Mouse (Mus musculus) embryonic stem cell, embryonic (primary cell): Measurements from ENCODE around the gene Rpusd2.

Experiments used
- CTCF ChIA-PET, 4 experiments: fragments of 300-600 bp in 2 of 4; fragments of 350-600 bp in 2 of 4; sonication (Branson Sonifier 250); formaldehyde crosslinking; loops; one replicate each; lab custom pipeline; 2022; ENCODE audit warnings: inconsistent platforms in 2 of 4; lab: Charles Lee
- POLR2A ChIA-PET, 4 experiments: fragments of 300-600 bp in 2 of 4; fragments of 350-600 bp in 2 of 4; sonication (Branson Sonifier 250); formaldehyde crosslinking; loops; one replicate each; lab custom pipeline; 2022; ENCODE audit warnings: antibody characterized with exemption in 4 of 4, inconsistent platforms in 1 of 4; lab: Charles Lee

Rpusd2 gene

GRCm38 (mm10) chr2:119034656-119035396 is at the start of gene Rpusd2:
Gene Rpusd2, plus strand, starts transcription at chr2:119034790.
- POLR2A ChIA-PET, result interaction anchor here in 3 of 4 experiments (0.6 to 3.1 kb wide), 16 partner anchors 8 to 442 kb away, joined by 3 to 23 read pairs (median 3); partner anchors contain the start of genes Ivd (in 1 of the 3) and Knl1 (in 1 of the 3)
- CTCF ChIA-PET, result interaction anchor here in 1 of 4 experiments (0.8 to 1.1 kb wide), 3 partner anchors 16 to 548 kb away, joined by 3 to 4 read pairs (median 3); no protein-coding TSS in a partner anchor

DNA sequence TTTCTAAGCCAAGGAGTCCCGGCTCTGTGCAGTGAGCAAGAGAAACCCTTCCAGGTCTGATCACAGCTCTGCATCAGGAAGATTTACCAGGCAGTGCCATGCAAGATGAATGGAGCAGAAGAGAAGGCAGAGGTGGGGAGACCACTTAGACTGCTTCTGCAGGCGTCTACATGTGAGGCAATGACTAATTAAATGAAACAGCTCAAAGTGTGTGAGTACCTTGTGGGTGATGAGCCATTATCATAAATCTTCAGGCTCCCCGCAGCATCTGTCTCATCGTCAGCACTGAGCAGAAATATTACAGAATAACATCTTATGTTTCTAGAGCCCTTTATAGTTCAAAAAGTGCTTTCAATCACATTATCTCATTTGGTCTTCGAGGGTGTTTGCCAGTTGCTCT is 39.1 kb upstream of the Rpusd2 start:
- ChIA-PET CTCF (interaction anchor here in 1 of 4 experiments (1.4 kb wide), 1 partner anchor 23 kb away, joined by 3 read pairs; no protein-coding TSS in a partner anchor), POLR2A (interaction anchor here in 1 of 4 experiments (1.2 kb wide), 1 partner anchor 19 kb away, joined by 3 read pairs; no protein-coding TSS in a partner anchor)

GRCm38 (mm10) chr2:118995919-118996797 is 38.4 kb upstream of the Rpusd2 start:
- ChIA-PET POLR2A (interaction anchor here in 1 of 4 experiments (2.2 kb wide), 1 partner anchor 20 kb away, joined by 6 read pairs; no protein-coding TSS in a partner anchor), CTCF (interaction anchor here in 1 of 4 experiments (1.4 kb wide), 1 partner anchor 23 kb away, joined by 3 read pairs; no protein-coding TSS in a partner anchor)

- POLR2A ChIA-PET, result interaction anchor here in 1 of 4 experiments (1.2 to 2.2 kb wide), 2 partner anchors 10 to 20 kb away, joined by 6 to 8 read pairs; no protein-coding TSS in a partner anchor
Observed at GRCm38 (mm10) chr2:118996798-118997105, 37.8 kb upstream of the Rpusd2 start.

GRCm38 (mm10) chr2:118998115-118998866 is 36.3 kb upstream of the Rpusd2 start:
- CTCF ChIA-PET, result interaction anchor here in 3 of 4 experiments (0.6 to 1.3 kb wide), 5 partner anchors 18 to 183 kb away, joined by 3 to 7 read pairs (median 4); no protein-coding TSS in a partner anchor

More at GRCm38 (mm10) chr2:118996798-118997105, 37.8 kb upstream of the Rpusd2 start:
- CTCF ChIA-PET, result interaction anchor here in 1 of 4 experiments (1.0 kb wide), 1 partner anchor 18 kb away, joined by 3 read pairs; no protein-coding TSS in a partner anchor

DNA sequence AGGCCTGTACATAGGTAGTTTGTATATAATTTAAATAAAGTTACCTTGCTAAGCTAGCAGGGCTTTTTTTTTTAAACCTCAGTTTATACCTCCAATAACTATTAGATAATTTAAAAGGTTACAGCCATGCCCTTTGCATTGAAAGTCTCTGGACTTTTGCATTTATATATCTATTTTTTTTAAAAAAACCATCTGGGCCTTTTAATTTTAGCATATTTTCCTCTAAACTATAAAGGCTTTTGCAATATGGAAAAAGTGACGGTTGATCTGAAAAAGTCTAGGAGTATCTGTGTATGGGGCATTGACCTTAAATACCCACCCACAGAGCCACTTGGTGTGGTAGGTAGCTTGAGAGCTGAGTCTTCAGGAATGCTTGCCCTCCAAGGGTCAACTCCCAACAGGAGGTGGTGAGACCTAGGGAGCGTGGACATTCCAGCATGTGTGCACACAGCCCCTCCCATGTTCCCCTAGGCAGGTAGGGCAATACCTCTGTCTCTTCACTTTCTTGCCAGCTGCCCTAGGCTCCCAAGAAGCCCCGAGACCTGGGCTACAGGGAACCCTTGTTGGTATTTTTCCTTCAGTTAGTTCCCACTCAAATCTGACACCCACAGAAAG is 35.5 kb upstream of the Rpusd2 start:
- CTCF ChIA-PET, result interaction anchor here in 3 of 4 experiments (0.6 to 1.3 kb wide), 4 partner anchors 20 to 184 kb away, joined by 3 to 7 read pairs (median 4); no protein-coding TSS in a partner anchor
- POLR2A ChIA-PET, result interaction anchor here in 3 of 4 experiments (0.6 to 1.7 kb wide), 10 partner anchors 9 to 513 kb away, joined by 3 to 4 read pairs (median 3); partner anchors contain the start of gene Ccdc32 (in 1 of the 3)

More at GRCm38 (mm10) chr2:118998115-118998866, 36.3 kb upstream of the Rpusd2 start:
- POLR2A ChIA-PET, result interaction anchor here in 3 of 4 experiments (0.6 to 2.2 kb wide), 9 partner anchors 10 to 514 kb away, joined by 3 to 8 read pairs (median 3); partner anchors contain the start of gene Ccdc32 (in 1 of the 3)

DNA sequence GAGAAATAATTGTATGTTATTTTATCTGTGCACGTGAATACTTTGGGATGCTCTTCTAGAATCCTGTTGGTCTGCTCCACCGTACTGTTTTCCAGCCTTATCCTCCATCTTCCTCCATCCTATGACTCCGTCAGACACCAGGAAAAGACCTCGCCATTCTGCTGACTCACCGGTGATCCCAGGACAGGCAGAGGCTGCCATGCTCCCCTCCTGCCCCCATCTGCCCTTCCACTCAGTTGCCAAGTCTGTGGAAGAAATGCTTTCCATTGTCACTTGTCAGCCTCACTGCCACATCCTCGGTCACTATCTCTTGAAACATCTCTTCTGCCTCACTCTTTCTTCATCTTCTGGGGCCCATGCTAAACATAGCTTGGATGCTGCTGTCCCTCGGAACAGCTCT is 27.7 kb upstream of the Rpusd2 start:
- ChIA-PET CTCF (interaction anchor here in 2 of 4 experiments (0.6 to 0.7 kb wide), 2 partner anchors 9 to 812 kb away, joined by 3 to 5 read pairs; no protein-coding TSS in a partner anchor), POLR2A (interaction anchor here in 1 of 4 experiments (0.7 kb wide), 1 partner anchor 970 kb away, joined by 5 read pairs; no protein-coding TSS in a partner anchor)

DNA sequence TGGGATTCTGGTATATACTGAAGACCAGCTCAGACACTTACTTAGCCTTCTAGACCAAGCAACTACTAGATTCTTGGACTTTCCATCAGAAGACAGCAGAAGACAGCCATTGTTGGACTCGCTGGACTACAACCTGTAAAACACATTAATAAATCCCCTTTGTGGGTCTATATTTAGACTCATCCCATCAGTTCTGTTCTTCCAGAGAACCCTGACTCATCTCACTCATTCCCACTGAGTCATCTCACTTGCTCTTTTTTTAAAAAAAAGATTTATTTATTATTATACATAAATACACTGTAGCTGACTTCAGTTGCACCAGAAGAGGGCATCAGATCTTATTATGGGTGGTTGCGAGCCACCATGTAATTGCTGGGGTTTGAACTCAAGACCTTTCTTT is 25.2 kb upstream of the Rpusd2 start:
- ChIA-PET POLR2A (interaction anchor here in 2 of 4 experiments (0.6 to 1.6 kb wide), 3 partner anchors 26 to 304 kb away, joined by 3 to 4 read pairs (median 4); no protein-coding TSS in a partner anchor), CTCF (interaction anchor here in 1 of 4 experiments (0.7 kb wide), 1 partner anchor 99 kb away, joined by 3 read pairs; no protein-coding TSS in a partner anchor)

GRCm38 (mm10) chr2:119014989-119015388 is 19.6 kb upstream of the Rpusd2 start:
- CTCF ChIA-PET, result interaction anchor here in 2 of 4 experiments (0.6 to 1.2 kb wide), 7 partner anchors 14 to 414 kb away, joined by 3 to 11 read pairs (median 3); partner anchors contain the start of gene Ccdc32 (in 1 of the 2)
- POLR2A ChIA-PET, result no interaction called here

DNA sequence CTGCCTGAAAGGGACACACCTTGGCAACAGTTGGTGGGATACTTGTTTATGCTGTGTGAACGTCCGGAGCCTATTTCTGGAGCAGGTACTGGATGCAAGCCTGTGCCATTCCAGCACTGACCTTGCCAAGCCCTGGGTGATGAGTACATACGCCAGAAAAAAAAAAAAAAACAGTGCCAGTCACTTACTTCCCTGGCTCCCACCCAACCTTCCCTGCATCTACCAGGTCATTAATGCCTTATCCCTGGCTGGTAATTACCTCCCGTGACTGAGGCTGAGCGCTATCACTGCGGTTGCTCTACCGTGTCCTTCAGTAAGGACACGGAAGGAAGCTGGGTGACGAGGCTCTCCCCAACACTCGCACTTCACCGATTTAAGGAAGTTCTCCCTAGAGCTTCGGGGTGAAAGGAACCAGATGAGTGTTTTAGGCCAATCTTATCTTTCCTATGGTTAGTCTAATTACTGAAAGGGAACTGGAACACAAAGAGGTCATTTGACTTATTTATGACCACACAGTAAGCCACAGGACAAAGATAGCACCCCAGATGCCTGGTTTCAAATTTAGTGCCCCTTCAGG is 18.9 kb upstream of the Rpusd2 start:
- POLR2A ChIA-PET, result interaction anchor here in 3 of 4 experiments (0.6 to 1.9 kb wide), 4 partner anchors 12 to 167 kb away, joined by 3 to 6 read pairs (median 4); partner anchors contain the start of gene Ccdc32 (in 1 of the 3)
- CTCF ChIA-PET, result interaction anchor here in 3 of 4 experiments (0.6 to 1.9 kb wide), 9 partner anchors 12 to 1036 kb away, joined by 3 to 11 read pairs (median 3); partner anchors contain the start of gene Ccdc32 (in 1 of the 3)

DNA sequence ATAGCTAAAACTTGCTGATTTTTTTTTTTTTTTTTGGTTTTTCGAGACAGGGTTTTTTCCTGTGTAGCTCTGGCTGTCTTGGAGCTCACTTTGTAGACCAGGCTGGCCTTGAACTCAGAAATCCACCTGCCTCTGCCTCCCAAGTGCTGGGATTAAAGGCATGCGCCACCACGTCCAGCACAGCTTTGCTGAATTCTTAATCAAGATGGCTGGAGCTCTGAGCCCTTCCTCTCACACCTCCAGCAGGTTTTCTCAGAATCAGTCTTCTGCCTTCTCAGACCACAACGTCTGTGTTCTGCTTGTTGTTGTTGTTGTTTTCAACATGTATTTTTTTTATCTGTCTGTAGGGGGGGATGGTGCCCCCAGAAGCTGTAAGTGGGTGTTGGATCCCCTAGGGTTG is 18.3 kb upstream of the Rpusd2 start:
- CTCF ChIA-PET, result interaction anchor here (0.6 to 1.9 kb wide), 7 partner anchors 9 to 1037 kb away, joined by 3 to 5 read pairs (median 3); partner anchors contain the start of gene Ccdc32 (in 1 of the 4)

DNA sequence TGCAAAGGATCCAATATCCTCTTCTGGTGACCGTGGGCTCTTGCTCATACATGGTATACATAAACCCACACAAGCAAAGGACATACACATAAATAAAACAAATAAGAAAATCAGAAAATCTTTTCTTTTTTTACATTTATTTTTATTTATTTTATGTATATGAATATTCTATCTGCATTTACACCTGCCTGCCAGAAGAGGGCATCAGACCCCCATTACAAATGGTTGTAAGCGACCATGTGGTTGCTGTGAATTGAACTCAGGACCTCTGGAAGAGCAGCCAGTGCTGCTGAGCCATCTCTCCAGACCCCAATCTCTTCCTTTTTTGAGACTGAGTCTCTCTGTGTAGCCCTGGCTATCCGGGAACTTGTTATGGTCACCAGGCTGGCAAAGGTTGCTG is 16.9 kb upstream of the Rpusd2 start:
- ChIA-PET POLR2A (interaction anchor here in 1 of 4 experiments (0.6 to 0.9 kb wide), 3 partner anchors 10 to 382 kb away, joined by 3 to 5 read pairs (median 3); no protein-coding TSS in a partner anchor), CTCF (interaction anchor here in 1 of 4 experiments (0.6 to 0.7 kb wide), 4 partner anchors 204 to 629 kb away, joined by 3 to 5 read pairs (median 3); partner anchors contain the start of genes Eif2ak4 and Knstrn)

More for the DNA sequence above, 18.3 kb upstream of the Rpusd2 start:
- POLR2A ChIA-PET, result interaction anchor here in 3 of 4 experiments (0.6 to 1.9 kb wide), 5 partner anchors 12 to 168 kb away, joined by 3 to 6 read pairs (median 3); partner anchors contain the start of gene Ccdc32 (in 1 of the 3)

GRCm38 (mm10) chr2:119018391-119019122 is 16.0 kb upstream of the Rpusd2 start:
- ChIA-PET CTCF (interaction anchor here (0.6 to 1.3 kb wide), 14 partner anchors 11 to 630 kb away, joined by 3 to 6 read pairs (median 3); partner anchors contain the start of genes Ccdc32 (in 1 of the 4), Eif2ak4 (in 1 of the 4) and Knstrn (in 1 of the 4)), POLR2A (interaction anchor here in 2 of 4 experiments (0.6 to 2.0 kb wide), 10 partner anchors 11 to 382 kb away, joined by 3 to 10 read pairs (median 4); partner anchors contain the start of genes Ccdc32 (in 1 of the 2) and Rpusd2 (in 1 of the 2))

- CTCF ChIA-PET, result interaction anchor here (0.6 to 1.3 kb wide), 14 partner anchors 9 to 324 kb away, joined by 3 to 6 read pairs (median 4); partner anchors contain the start of gene Ccdc32 (in 1 of the 4)
Observed at GRCm38 (mm10) chr2:119019131-119019530, 15.5 kb upstream of the Rpusd2 start.

More at GRCm38 (mm10) chr2:119019131-119019530, 15.5 kb upstream of the Rpusd2 start:
- POLR2A ChIA-PET, result interaction anchor here in 3 of 4 experiments (0.6 to 2.0 kb wide), 7 partner anchors 11 to 243 kb away, joined by 3 to 10 read pairs (median 3); partner anchors contain the start of genes Ccdc32 (in 1 of the 3) and Rpusd2 (in 1 of the 3)
